Mouse (Mus musculus): ENCODE measurements around the gene Slc4a4. TPM values are rescaled to one million over a fixed set of nuclear protein-coding genes. Genes with fewer than 3 reads are reported as not detected.

Slc4a4 gene
- polyA plus RNA-seq, 1 experiment from 2014 or later = 2.5 TPM

DNA sequence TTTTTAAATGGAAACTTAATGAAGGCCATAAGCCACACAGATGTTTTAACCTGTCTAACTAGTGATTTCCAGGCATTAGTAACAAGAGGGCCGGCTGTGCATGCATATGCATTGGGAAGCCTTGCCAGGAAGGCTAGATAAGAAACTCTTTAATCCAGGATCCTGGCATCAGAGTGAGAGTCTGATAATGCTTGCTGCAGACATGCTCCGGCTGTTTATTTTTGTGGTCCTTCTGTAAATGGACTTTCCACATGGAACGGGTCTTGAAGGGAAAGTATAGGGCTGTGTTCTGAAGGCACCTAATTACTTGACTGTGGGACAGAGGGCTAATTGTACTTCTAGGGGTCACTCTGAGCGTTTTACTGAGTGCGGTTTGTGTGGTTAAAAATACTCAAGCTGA is 157.2 kb downstream of the Slc4a4 start:
- Histone ChIP-seq H3K27me3 (ENCODE audit: insufficient read depth, poor library complexity, severe bottlenecking) (no peaks in the 10 kb centered on the region), H3K4me1 (replicated peaks) (no peaks in the 10 kb centered on the region), H3K36me3 (no peaks in the 10 kb centered on the region), H3K27ac (no peak overlapping the region), H3K9me3 (no peaks in the 10 kb centered on the region), H3K4me3 (no peak overlapping the region)
- WGBS = 72% methylated on average over 5 of the region's 5 CpGs
- no peak for DNase-seq (ENCODE audit: low spot score)

GRCm38 (mm10) chr5:89044801-89045200 is 158.2 kb downstream of the Slc4a4 start:
- WGBS = 88% methylated on average over 5 of the region's 5 CpGs
- no peak overlapping the region for H3K27ac ChIP-seq
- no peaks in the 10 kb centered on the region for H3K36me3 ChIP-seq
- no peaks in the 10 kb centered on the region for H3K9me3 ChIP-seq
- no peak for DNase-seq (ENCODE audit: low spot score)
- no peaks in the 10 kb centered on the region for H3K27me3 ChIP-seq (ENCODE audit: insufficient read depth, poor library complexity, severe bottlenecking)
- no peaks in the 10 kb centered on the region for H3K4me1 ChIP-seq (replicated peaks)
- H3K4me3 ChIP-seq = no peak overlapping the region

DNA sequence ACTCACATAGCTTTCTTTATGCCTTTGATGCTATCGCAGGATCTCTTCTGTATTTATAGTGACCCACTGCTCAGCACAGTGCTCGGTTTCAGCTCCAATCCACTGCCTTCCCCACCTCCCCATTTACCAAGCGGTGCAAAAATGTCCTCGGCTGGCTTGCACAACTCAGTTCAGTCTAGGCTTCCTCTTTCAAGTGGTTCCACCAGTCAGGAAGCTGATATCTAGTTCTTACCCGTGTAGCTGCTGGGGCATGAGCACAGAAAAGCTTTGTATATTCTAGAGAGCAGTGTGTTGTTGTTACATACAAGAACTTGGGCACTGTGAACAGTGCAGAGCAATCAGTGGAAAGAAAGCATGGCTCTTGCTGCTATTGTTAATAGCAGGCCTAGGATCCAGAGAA is 165.0 kb downstream of the Slc4a4 start:
- H3K27ac ChIP-seq = no peak overlapping the region
- H3K4me3 ChIP-seq = no peak overlapping the region
- WGBS = 86% methylated on average over 5 of the region's 5 CpGs
- H3K9me3 ChIP-seq = no peaks in the 10 kb centered on the region
- no peaks in the 10 kb centered on the region for H3K4me1 ChIP-seq (replicated peaks)
- H3K27me3 ChIP-seq (ENCODE audit: insufficient read depth, poor library complexity, severe bottlenecking) = no peaks in the 10 kb centered on the region
- no peaks in the 10 kb centered on the region for H3K36me3 ChIP-seq
- DNase-seq (ENCODE audit: low spot score) = no peak

DNA sequence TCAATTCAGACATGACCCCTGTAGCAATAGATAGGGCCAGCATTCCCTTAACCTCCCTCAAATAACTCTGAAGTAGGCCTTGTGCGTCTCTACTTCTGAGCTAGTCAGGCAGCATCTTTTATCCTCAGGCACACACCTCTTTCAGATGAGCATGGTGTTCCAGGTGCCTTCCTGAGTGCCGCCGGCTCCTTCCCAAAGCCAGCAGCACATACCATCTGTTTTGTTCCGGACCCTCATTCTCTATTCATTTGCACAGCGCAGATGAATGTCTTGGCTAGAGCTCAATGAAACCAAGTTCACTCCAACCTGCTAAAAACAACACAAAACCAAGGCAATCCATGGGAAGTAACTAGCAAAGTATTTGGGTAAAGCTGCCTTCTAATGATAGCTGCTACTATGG is 165.6 kb downstream of the Slc4a4 start:
- no peak for DNase-seq (ENCODE audit: low spot score)
- WGBS = 95% methylated on average over 5 of the region's 5 CpGs
- H3K9me3 ChIP-seq = no peaks in the 10 kb centered on the region
- no peak overlapping the region for H3K27ac ChIP-seq
- no peak overlapping the region for H3K4me3 ChIP-seq
- no peaks in the 10 kb centered on the region for H3K4me1 ChIP-seq (replicated peaks)
- no peaks in the 10 kb centered on the region for H3K36me3 ChIP-seq
- no peaks in the 10 kb centered on the region for H3K27me3 ChIP-seq (ENCODE audit: insufficient read depth, poor library complexity, severe bottlenecking)

- H3K27ac ChIP-seq = no peak overlapping the region
- no peak overlapping the region for H3K4me3 ChIP-seq
- 85% methylated on average over 3 of the region's 3 CpGs for WGBS
- no peak for DNase-seq (ENCODE audit: low spot score)
- no peaks in the 10 kb centered on the region for H3K9me3 ChIP-seq
- H3K27me3 ChIP-seq (ENCODE audit: insufficient read depth, poor library complexity, severe bottlenecking) = no peaks in the 10 kb centered on the region
- H3K36me3 ChIP-seq = no peaks in the 10 kb centered on the region
- H3K4me1 ChIP-seq (replicated peaks) = no peaks in the 10 kb centered on the region
These were observed 169.0 kb downstream of the Slc4a4 start for GRCm38 (mm10) chr5:89055656-89056055.

DNA sequence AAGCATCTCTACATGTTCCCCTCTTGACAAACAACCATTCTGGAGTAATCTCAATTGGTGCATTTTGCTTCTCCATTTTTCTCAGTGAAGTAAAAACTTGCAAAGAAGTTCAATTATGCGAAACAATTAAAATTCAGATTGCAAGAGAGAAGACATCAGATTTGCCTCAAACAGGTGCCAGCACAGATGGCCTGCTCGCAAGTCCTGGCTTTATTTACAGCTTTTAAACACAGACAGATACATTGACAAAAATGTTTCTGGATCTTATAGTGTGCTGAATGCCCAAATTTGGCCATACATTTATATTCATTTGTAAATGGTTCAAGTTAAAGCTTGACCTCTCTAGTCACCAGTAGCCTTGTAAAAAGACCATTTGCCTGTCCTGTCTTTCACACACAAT is 169.8 kb downstream of the Slc4a4 start:
- WGBS = 94% methylated on average over 2 of the region's 2 CpGs
- H3K27ac ChIP-seq = no peak overlapping the region
- DNase-seq (ENCODE audit: low spot score) = no peak
- no peaks in the 10 kb centered on the region for H3K36me3 ChIP-seq
- no peaks in the 10 kb centered on the region for H3K9me3 ChIP-seq
- H3K4me3 ChIP-seq = no peak overlapping the region
- H3K27me3 ChIP-seq (ENCODE audit: insufficient read depth, poor library complexity, severe bottlenecking) = no peaks in the 10 kb centered on the region
- no peaks in the 10 kb centered on the region for H3K4me1 ChIP-seq (replicated peaks)

DNA sequence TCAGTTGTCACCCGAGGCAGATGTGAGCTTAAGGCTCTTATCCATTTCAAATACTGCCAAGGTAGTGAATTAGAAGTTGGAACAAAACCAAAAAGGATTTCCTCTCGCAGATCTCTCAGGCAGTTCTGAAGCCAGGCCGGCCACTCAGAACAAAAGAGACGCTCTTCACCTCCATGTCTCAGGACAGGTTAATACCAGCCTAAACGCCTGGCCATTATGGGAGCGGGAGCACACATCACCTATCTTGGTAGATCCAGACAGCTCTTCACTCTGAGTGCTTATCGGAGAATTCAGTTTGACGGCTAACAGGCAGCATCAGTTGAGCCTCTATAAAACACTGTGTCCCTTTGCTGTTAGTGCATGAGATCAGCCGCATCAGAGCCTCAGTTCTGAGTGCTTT is 174.5 kb downstream of the Slc4a4 start:
- 90% methylated on average over 9 of the region's 9 CpGs for WGBS
- no peak overlapping the region for H3K4me3 ChIP-seq
- H3K9me3 ChIP-seq = no peaks in the 10 kb centered on the region
- DNase-seq (ENCODE audit: low spot score) = no peak
- no peaks in the 10 kb centered on the region for H3K4me1 ChIP-seq (replicated peaks)
- no peaks in the 10 kb centered on the region for H3K36me3 ChIP-seq
- no peaks in the 10 kb centered on the region for H3K27me3 ChIP-seq (ENCODE audit: insufficient read depth, poor library complexity, severe bottlenecking)
- no peak overlapping the region for H3K27ac ChIP-seq

DNA sequence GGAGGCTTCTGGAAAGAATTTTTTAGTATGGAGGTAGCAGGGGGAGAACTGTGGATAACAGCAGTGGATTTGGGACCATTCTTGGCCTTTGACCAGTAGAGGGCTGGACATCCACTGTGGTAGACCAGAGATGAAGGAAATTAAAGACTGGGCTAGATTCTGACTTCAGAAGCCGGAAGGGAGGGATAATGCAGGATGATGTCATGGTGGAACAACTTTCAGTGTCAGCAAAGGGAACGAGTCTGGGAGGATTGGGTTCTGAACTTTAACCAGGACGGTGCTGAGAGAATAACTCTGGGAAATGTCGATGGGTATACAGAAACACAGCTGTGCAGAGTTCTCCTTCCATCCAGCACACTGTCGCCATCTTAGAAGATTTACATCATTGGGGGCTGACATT is 175.7 kb downstream of the Slc4a4 start:
- WGBS = 89% methylated on average over 5 of the region's 5 CpGs
- Histone ChIP-seq H3K9me3 (no peaks in the 10 kb centered on the region), H3K36me3 (no peaks in the 10 kb centered on the region), H3K4me3 (no peak overlapping the region), H3K27ac (no peak overlapping the region), H3K4me1 (replicated peaks) (no peaks in the 10 kb centered on the region), H3K27me3 (ENCODE audit: insufficient read depth, poor library complexity, severe bottlenecking) (no peaks in the 10 kb centered on the region)
- no peak for DNase-seq (ENCODE audit: low spot score)

GRCm38 (mm10) chr5:89067111-89067510 is 180.5 kb downstream of the Slc4a4 start:
- no peak overlapping the region for H3K4me3 ChIP-seq
- H3K4me1 ChIP-seq (replicated peaks) = no peaks in the 10 kb centered on the region
- no peaks in the 10 kb centered on the region for H3K9me3 ChIP-seq
- 87% methylated on average over 4 of the region's 4 CpGs for WGBS
- no peaks in the 10 kb centered on the region for H3K27me3 ChIP-seq (ENCODE audit: insufficient read depth, poor library complexity, severe bottlenecking)
- DNase-seq (ENCODE audit: low spot score) = no peak
- no peak overlapping the region for H3K27ac ChIP-seq
- no peaks in the 10 kb centered on the region for H3K36me3 ChIP-seq

DNA sequence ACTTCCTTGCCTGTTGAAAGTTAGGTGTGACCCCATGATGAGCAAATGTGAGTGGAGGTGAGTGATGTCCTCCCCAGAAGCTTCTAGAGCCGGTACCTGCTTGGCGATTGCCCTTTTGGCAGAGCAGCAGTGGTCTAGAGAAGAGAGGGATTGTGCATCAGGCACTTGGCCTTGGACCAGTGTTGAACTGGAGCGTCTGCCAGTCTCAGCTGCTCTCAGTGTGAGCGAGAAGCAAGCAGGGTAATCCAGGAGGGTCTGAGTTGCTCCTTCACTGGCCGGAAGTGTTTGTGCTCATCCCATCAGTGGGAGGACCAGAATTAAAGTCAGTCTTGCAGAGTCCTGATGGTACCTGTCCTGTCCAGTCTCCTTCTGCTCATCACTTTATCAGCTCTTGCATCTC is 181.5 kb downstream of the Slc4a4 start:
- no peak for DNase-seq (ENCODE audit: low spot score)
- Histone ChIP-seq H3K4me1 (replicated peaks) (no peaks in the 10 kb centered on the region), H3K4me3 (no peak overlapping the region), H3K27me3 (ENCODE audit: insufficient read depth, poor library complexity, severe bottlenecking) (no peaks in the 10 kb centered on the region), H3K9me3 (no peaks in the 10 kb centered on the region), H3K27ac (no peak overlapping the region), H3K36me3 (no peaks in the 10 kb centered on the region)
- WGBS = 93% methylated on average over 5 of the region's 5 CpGs

GRCm38 (mm10) chr5:89070051-89070450 is 183.4 kb downstream of the Slc4a4 start:
- no peak for DNase-seq (ENCODE audit: low spot score)
- Histone ChIP-seq H3K4me3 (no peak overlapping the region), H3K4me1 (replicated peaks) (no peaks in the 10 kb centered on the region), H3K9me3 (no peaks in the 10 kb centered on the region), H3K36me3 (no peaks in the 10 kb centered on the region), H3K27ac (no peak overlapping the region), H3K27me3 (ENCODE audit: insufficient read depth, poor library complexity, severe bottlenecking) (no peaks in the 10 kb centered on the region)
- 98% methylated on average over 3 of the region's 3 CpGs for WGBS

- Histone ChIP-seq H3K9me3 (no peaks in the 10 kb centered on the region), H3K4me3 (no peak overlapping the region), H3K36me3 (no peaks in the 10 kb centered on the region), H3K4me1 (replicated peaks) (no peaks in the 10 kb centered on the region), H3K27me3 (ENCODE audit: insufficient read depth, poor library complexity, severe bottlenecking) (no peaks in the 10 kb centered on the region), H3K27ac (no peak overlapping the region)
- WGBS = 90% methylated on average over 4 of the region's 4 CpGs
- no peak for DNase-seq (ENCODE audit: low spot score)
These were observed 185.3 kb downstream of the Slc4a4 start for GRCm38 (mm10) chr5:89071957-89072356.

- Histone ChIP-seq H3K9me3 (no peaks in the 10 kb centered on the region), H3K27ac (no peak overlapping the region), H3K4me3 (no peak overlapping the region), H3K27me3 (ENCODE audit: insufficient read depth, poor library complexity, severe bottlenecking) (no peaks in the 10 kb centered on the region), H3K4me1 (replicated peaks) (no peaks in the 10 kb centered on the region), H3K36me3 (no peaks in the 10 kb centered on the region)
- no peak for DNase-seq (ENCODE audit: low spot score)
- WGBS = 85% methylated on average over 1 of the region's 1 CpGs
These were observed 191.1 kb downstream of the Slc4a4 start for GRCm38 (mm10) chr5:89077711-89078110.

DNA sequence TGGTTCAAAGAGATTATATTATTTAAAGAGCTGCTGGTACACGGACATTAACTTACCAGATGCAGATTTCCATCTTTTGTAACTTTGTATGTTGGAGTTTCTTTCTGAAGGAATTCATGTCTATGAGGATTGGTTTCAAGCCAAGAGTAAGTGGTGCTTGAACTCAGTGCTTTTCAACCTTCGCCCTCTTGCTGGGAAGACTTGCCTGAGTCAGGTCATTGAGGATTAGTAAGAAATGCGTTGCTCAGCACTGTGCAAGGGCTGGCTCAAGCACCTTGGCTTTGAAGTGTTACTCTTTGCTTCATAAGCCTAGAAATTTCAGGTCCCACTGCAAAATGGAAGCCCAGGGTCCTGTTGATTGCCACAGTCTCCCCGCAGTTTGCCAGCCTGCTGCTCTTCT is 196.9 kb downstream of the Slc4a4 start:
- Histone ChIP-seq H3K9me3 (no peaks in the 10 kb centered on the region), H3K27ac (no peak overlapping the region), H3K27me3 (ENCODE audit: insufficient read depth, poor library complexity, severe bottlenecking) (no peaks in the 10 kb centered on the region), H3K4me1 (replicated peaks) (no peaks in the 10 kb centered on the region), H3K4me3 (no peak overlapping the region), H3K36me3 (no peaks in the 10 kb centered on the region)
- 89% methylated on average over 4 of the region's 4 CpGs for WGBS
- DNase-seq (ENCODE audit: low spot score) = no peak

All from hindbrain, embryonic 10.5 days (tissue).